ENCODE assay signal across 18 mouse cellular contexts in the genomic region with DNA sequence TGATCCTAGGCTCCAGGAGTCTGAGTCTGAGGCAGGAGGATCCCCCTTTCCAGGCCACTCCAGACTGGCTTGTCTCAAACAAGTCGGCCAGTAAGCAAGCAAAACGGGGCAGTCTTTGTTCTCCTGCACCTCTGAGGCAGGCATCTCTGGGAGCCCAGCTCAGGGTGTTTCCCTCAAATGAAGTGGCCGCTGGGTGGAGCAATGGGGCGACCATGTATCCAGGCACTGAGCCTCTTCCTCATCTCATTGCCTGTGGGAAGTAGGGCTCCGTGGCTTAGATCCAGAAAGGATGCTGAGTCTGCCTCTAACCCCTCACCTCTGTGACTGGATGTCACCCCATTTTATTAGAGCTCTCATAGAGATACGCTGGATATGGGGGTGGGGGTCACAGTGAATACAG. TPM values are rescaled to one million over a fixed set of nuclear protein-coding genes. Genes with fewer than 3 reads are reported as not detected.
DNase-seq lines count a peak whose midpoint lies in the region; ATAC-seq and TF ChIP-seq lines count a peak whose summit lies in the region.
"Had no signal": no experiment of that assay in that cellular context is flagged by ENCODE, and none has a peak within 500 bp of the region (broad histone marks: within the 10 kb centered on the region; RNA-seq: fewer than 3 reads in every experiment).

No protein-coding gene starts in this region.

- no peaks in the 10 kb centered on the region for H3K36me3 ChIP-seq in heart, adult 2 months (ENCODE audit: control insufficient read depth, insufficient read depth, low read length)
- no peaks in the 10 kb centered on the region for H3K36me3 ChIP-seq in liver, embryonic 11.5 days (ENCODE audit: control insufficient read depth, insufficient read depth, low read length)
- H3K36me3 ChIP-seq: embryonic facial prominence, embryonic 12.5 days; forebrain, embryonic 10.5 days; midbrain, embryonic 12.5 days had no signal

- H3K4me2 ChIP-seq in liver, embryonic 11.5 days, result peak overlapping the region; percentile 2; the same call in 1 of the 2 replicates
- H3K4me2 ChIP-seq: embryonic facial prominence, embryonic 12.5 days; midbrain, embryonic 12.5 days had no signal

- no peak for DNase-seq in heart, adult 2 months
- DNase-seq in heart, postnatal 10 days, result no peak
- no peak for DNase-seq in liver, embryonic 11.5 days (ENCODE audit: low spot score)
- DNase-seq in liver (no peak), NIH3T3 (ENCODE audit: low read depth) (peak; percentile 59)
- DNase-seq in retina, postnatal 1 day, result peak; percentile 19
- no peak for DNase-seq in right cerebral cortex, adult 18-20 months
- no peak for DNase-seq in gastrocnemius, adult 2 months
- DNase-seq: cerebellum, adult 8-10 months; heart, adult 18-20 months; kidney, adult 11 months; layer of hippocampus, postnatal 36 days; lung, postnatal 4 days had no signal

- H3K27ac ChIP-seq in heart, adult 2 months, result no peak overlapping the region
- H3K27ac ChIP-seq in liver, embryonic 11.5 days (ENCODE audit: low read depth, low read length), result no peak overlapping the region
- no peak overlapping the region for H3K27ac ChIP-seq in gastrocnemius, adult 2 months
- H3K27ac ChIP-seq: embryonic facial prominence, embryonic 12.5 days; forebrain, embryonic 10.5 days; midbrain, embryonic 12.5 days had no signal

- TF ChIP-seq CTCF in heart, adult 2 months (IDR thresholded peaks at IDR 0.05), result peak; percentile 12; the same call in 1 of the 2 replicates
- TF ChIP-seq CTCF in gastrocnemius, adult 2 months (IDR thresholded peaks at IDR 0.05), result no peak

- H3K4me1 ChIP-seq in heart, adult 2 months (ENCODE audit: control insufficient read depth, insufficient read depth, low read length), result no peaks in the 10 kb centered on the region
- peaks cover 2% of the 10 kb centered on the region for H3K4me1 ChIP-seq in liver, embryonic 11.5 days (replicated peaks; ENCODE audit: control insufficient read depth, insufficient read depth, low read length)
- H3K4me1 ChIP-seq: midbrain, embryonic 12.5 days had no signal

- ATAC-seq in liver, embryonic 11.5 days (replicated peaks; ENCODE audit: low FRiP score), result no peak

- no peaks in the 10 kb centered on the region for H3K9me3 ChIP-seq in liver, embryonic 11.5 days (ENCODE audit: control insufficient read depth, low read length)
- H3K9me3 ChIP-seq: embryonic facial prominence, embryonic 12.5 days; forebrain, embryonic 10.5 days; midbrain, embryonic 12.5 days had no signal

- TF ChIP-seq POLR2A in heart, adult 2 months (IDR thresholded peaks at IDR 0.05; ENCODE audit: insufficient read depth, low read depth, low read length), result no peak

- H3K79me2 ChIP-seq in heart, adult 2 months (replicated peaks; ENCODE audit: control insufficient read depth, insufficient read depth, low read length), result no peaks in the 10 kb centered on the region

- no peak for TF ChIP-seq EP300 in heart, adult 2 months (IDR thresholded peaks at IDR 0.05; ENCODE audit: insufficient read depth, low read depth, low read length)

- intact Hi-C loops in heart, adult 2 months (cut with DNase I), result no loop called here
- intact Hi-C loops in heart, postnatal 10 days (cut with DNase I), result loop anchor here (2.0 kb wide), 1 partner anchor 16 kb away; no protein-coding TSS in a partner anchor
- intact Hi-C loops in gastrocnemius, adult 2 months (cut with DNase I), result no loop called here

- no peak overlapping the region for H3K4me3 ChIP-seq in heart, adult 2 months
- H3K4me3 ChIP-seq in liver, embryonic 11.5 days (ENCODE audit: low read depth, low read length), result no peak overlapping the region
- H3K4me3 ChIP-seq in gastrocnemius, adult 2 months, result no peak overlapping the region
- H3K4me3 ChIP-seq: embryonic facial prominence, embryonic 12.5 days; forebrain, embryonic 10.5 days; midbrain, embryonic 12.5 days had no signal

- H3K9ac ChIP-seq in heart, adult 2 months (ENCODE audit: low read depth, low read length), result no peak overlapping the region
- no peak overlapping the region for H3K9ac ChIP-seq in liver, embryonic 11.5 days (ENCODE audit: low read depth, low read length)
- H3K9ac ChIP-seq: embryonic facial prominence, embryonic 12.5 days; midbrain, embryonic 12.5 days had no signal

- H3K27me3 ChIP-seq in heart, adult 2 months (ENCODE audit: control insufficient read depth, insufficient read depth, low read length), result no peaks in the 10 kb centered on the region
- H3K27me3 ChIP-seq in liver, embryonic 11.5 days (replicated peaks; ENCODE audit: control insufficient read depth, insufficient read depth, low read length), result no peaks in the 10 kb centered on the region
- H3K27me3 ChIP-seq: embryonic facial prominence, embryonic 12.5 days had no signal

- WGBS in heart, adult 2 months, result 48% methylated on average over 6 of the region's 6 CpGs
- 30% methylated on average over 6 of the region's 6 CpGs for WGBS in liver, embryonic 11.5 days

RNA-seq across cellular contexts. Expression of a gene that starts 1.6 kb away (rescaled TPM):
- not detected for total RNA-seq in heart, adult 2 months (2021)
- 0.20 TPM in 1 of 2 replicates, not detected in the other for polyA plus RNA-seq in heart, adult 2 months (2012; rRNA removed)
- total RNA-seq in heart, postnatal 10 days (2021), result under 1 TPM; 0.10 to 0.45 TPM
- 7.0 and 7.9 TPM in 2 replicates for polyA plus RNA-seq in liver, embryonic 11.5 days (2014; fragmentation: Nextera tagmentation; extraction: Ambion mirVana)
- not detected for total RNA-seq in gastrocnemius, adult 2 months (2021)
- total RNA-seq: heart, adult 18-20 months; heart, postnatal 25 days had no signal

RNA-seq across cellular contexts. Expression of a gene that starts 28.3 kb away (rescaled TPM):
- total RNA-seq in heart, adult 2 months (2021), result under 1 TPM; 0.31 to 0.55 TPM
- 1.4 and 2.3 TPM in 2 replicates for polyA plus RNA-seq in heart, adult 2 months (2012; rRNA removed)
- total RNA-seq in heart, postnatal 10 days (2021), result under 1 TPM; 0.20 to 0.26 TPM
- polyA plus RNA-seq in liver, embryonic 11.5 days (2014; fragmentation: Nextera tagmentation; extraction: Ambion mirVana), result 0.07 and 0.31 TPM in 2 replicates
- not detected for total RNA-seq in gastrocnemius, adult 2 months (2021)
- polyA plus RNA-seq: forebrain, embryonic 10.5 days; limb, embryonic 11.5 days; midbrain, embryonic 12.5 days had no signal

RNA-seq across cellular contexts. Expression of a gene that starts 38.4 kb away (rescaled TPM):
- 10 to 100 TPM; 18.4 to 24.5 TPM for total RNA-seq in heart, adult 2 months (2021)
- polyA plus RNA-seq in heart, adult 2 months (2012; rRNA removed), result 52.5 and 66.1 TPM in 2 replicates
- 10 to 100 TPM; 80.7 TPM for total RNA-seq in heart, postnatal 10 days (2021)
- 17.1 and 19.2 TPM in 2 replicates for polyA plus RNA-seq in liver, embryonic 11.5 days (2014; fragmentation: Nextera tagmentation; extraction: Ambion mirVana)
- 10 to 100 TPM in 1 of 2 experiments, 1 to 10 TPM in 1; 8.9 to 17.2 TPM for total RNA-seq in gastrocnemius, adult 2 months (2021)

Comparison
In these comparisons a context has a peak if more than half of its experiments do, and no peak if none do; other contexts are left out.
1. DNase-seq: peak in NIH3T3 (single experiment) and retina, postnatal 1 day (single experiment); none in heart, adult 2 months (0 of 2), heart, postnatal 10 days (0 of 2), liver, embryonic 11.5 days (single experiment), liver (single experiment), right cerebral cortex, adult 18-20 months (single experiment) and gastrocnemius, adult 2 months (single experiment).